ENCODE assay signal across 16 mouse cellular contexts in the genomic region with DNA sequence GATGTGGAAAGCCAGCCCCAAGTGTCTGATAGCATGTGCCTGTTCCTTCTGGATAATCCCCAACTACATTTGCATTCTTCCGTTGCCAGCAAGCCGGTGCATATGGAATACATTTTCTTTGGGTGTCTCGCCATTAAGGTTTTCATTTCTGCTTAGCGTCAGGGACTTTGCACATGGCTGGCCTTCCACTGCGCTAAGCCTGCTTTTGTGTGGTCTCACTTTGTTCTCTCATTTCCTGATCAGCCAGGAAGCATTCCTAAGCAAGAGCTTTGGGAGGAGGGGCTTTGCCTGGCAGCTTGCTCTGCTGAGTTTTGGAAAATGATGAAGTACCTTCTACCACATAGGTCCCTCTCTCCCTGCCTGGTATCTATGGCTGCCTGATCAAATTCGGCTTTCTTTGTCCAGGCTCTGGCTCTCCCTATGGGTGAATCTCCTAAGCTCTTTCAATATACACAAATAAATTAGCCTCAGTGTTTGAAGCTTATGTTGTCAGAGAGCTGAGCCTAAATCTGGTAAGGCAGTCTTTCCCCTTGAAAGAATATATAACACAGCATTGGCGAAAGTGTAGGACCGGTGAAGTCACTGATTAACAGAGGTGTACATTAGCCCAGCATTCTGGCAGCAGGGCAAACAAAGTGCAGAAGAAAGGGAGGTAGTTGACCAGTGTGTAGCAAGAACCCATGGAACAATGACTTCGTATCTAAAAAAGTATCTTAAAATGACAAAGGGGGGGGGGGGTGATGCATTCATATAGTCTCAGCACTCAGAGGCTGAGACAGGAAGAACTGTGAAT.
DNase-seq lines count a peak whose midpoint lies in the region; ATAC-seq lines count a peak whose summit lies in the region.
"Had no signal": no experiment of that assay in that cellular context is flagged by ENCODE, and none has a peak within 500 bp of the region (broad histone marks: within the 10 kb centered on the region; RNA-seq: fewer than 3 reads in every experiment).

No protein-coding gene starts in this region.

- WGBS in embryonic facial prominence, embryonic 14.5 days = 44% methylated on average over 9 of the region's 9 CpGs
- 63% methylated on average over 9 of the region's 9 CpGs for WGBS in liver, embryonic 13.5 days (ENCODE audit: insufficient replicate concordance)

- no peaks in the 10 kb centered on the region for H3K27me3 ChIP-seq in embryonic facial prominence, embryonic 14.5 days (replicated peaks; ENCODE audit: control insufficient read depth, insufficient read depth, low read length)
- H3K27me3 ChIP-seq in liver, embryonic 13.5 days = no peaks in the 10 kb centered on the region

- H3K4me1 ChIP-seq in embryonic facial prominence, embryonic 14.5 days (ENCODE audit: control insufficient read depth, insufficient read depth, low read length) = peaks cover 9% of the 10 kb centered on the region
- 0 out of 2 replicates have a peak, but pooled peaks cover 3% of the 10 kb centered on the region for H3K4me1 ChIP-seq in liver, embryonic 13.5 days (replicated peaks)
- H3K4me1 ChIP-seq: heart, embryonic 10.5 days had no signal

- H3K4me3 ChIP-seq in embryonic facial prominence, embryonic 14.5 days (ENCODE audit: low read depth, low read length) = no peak overlapping the region
- no peak overlapping the region for H3K4me3 ChIP-seq in liver, embryonic 13.5 days (replicated peaks)
- H3K4me3 ChIP-seq: heart, embryonic 10.5 days had no signal

- ATAC-seq in embryonic facial prominence, embryonic 14.5 days (ENCODE audit: low read depth) = peak; percentile 86
- ATAC-seq in liver, embryonic 13.5 days (ENCODE audit: low read depth) = 0 out of 2 replicates have a peak, but pooled peaks have one; percentile 45
- no peak for ATAC-seq in cerebellum, adult (ENCODE audit: insufficient number of reproducible peaks, low FRiP score, low TSS enrichment)
- no peak for ATAC-seq in megakaryocyte-erythroid progenitor cell, adult 5-6 weeks (replicated peaks; ENCODE audit: low FRiP score, low TSS enrichment, poor library complexity, severe bottlenecking)
- ATAC-seq: inflammation-experienced regulatory T-cells, adult 6 months; lung, postnatal 0 days had no signal

- no peak overlapping the region for H3K4me2 ChIP-seq in embryonic facial prominence, embryonic 14.5 days (ENCODE audit: low read depth, low read length)
- H3K4me2 ChIP-seq in liver, embryonic 13.5 days = no peak overlapping the region

- no peaks in the 10 kb centered on the region for H3K36me3 ChIP-seq in embryonic facial prominence, embryonic 14.5 days (ENCODE audit: control insufficient read depth, insufficient read depth, low read length)
- no peaks in the 10 kb centered on the region for H3K36me3 ChIP-seq in liver, embryonic 13.5 days
- H3K36me3 ChIP-seq: G1E; heart, embryonic 10.5 days had no signal

- peak overlapping the region; percentile 65; the same call in 1 of the 2 replicates for H3K27ac ChIP-seq in embryonic facial prominence, embryonic 14.5 days (replicated peaks; ENCODE audit: low read depth, low read length)
- H3K27ac ChIP-seq in liver, embryonic 13.5 days = no peak overlapping the region; the same call in none of the 2 replicates
- H3K27ac ChIP-seq: heart, embryonic 10.5 days had no signal

- DNase-seq in heart, adult 11 months = peak; percentile 72
- no peak for DNase-seq in heart, postnatal 4 days
- peak; percentile 17 for DNase-seq in R1 (ENCODE audit: low read depth, low spot score)
- DNase-seq in embryonic facial prominence, embryonic 14.5 days (ENCODE audit: low spot score) = peak; percentile 93
- DNase-seq in liver, embryonic 13.5 days = no peak
- no peak for DNase-seq in layer of hippocampus, adult 8-10 months (ENCODE audit: low spot score in 2 of 2)
- DNase-seq: cerebellum, adult 8-10 months; heart, postnatal 36 days; kidney, postnatal 36 days; thymus, postnatal 36 days had no signal

- H3K9me3 ChIP-seq in embryonic facial prominence, embryonic 14.5 days (ENCODE audit: control insufficient read depth, low read length) = no peaks in the 10 kb centered on the region
- no peaks in the 10 kb centered on the region for H3K9me3 ChIP-seq in liver, embryonic 13.5 days (replicated peaks)
- H3K9me3 ChIP-seq: heart, embryonic 10.5 days had no signal

- no peak overlapping the region for H3K9ac ChIP-seq in embryonic facial prominence, embryonic 14.5 days (ENCODE audit: low read depth, low read length)
- H3K9ac ChIP-seq in liver, embryonic 13.5 days = no peak overlapping the region

Comparison
In these comparisons a context has a peak if more than half of its experiments do, and no peak if none do; other contexts are left out.
1. DNase-seq: peak in heart, adult 11 months (single experiment), R1 (single experiment) and embryonic facial prominence, embryonic 14.5 days (single experiment); none in heart, postnatal 4 days (single experiment), liver, embryonic 13.5 days (single experiment) and layer of hippocampus, adult 8-10 months (0 of 2).
2. ATAC-seq: peak in embryonic facial prominence, embryonic 14.5 days (single experiment) and liver, embryonic 13.5 days (single experiment); none in cerebellum, adult (single experiment) and megakaryocyte-erythroid progenitor cell, adult 5-6 weeks (single experiment).